Mouse (Mus musculus): ENCODE results near the gene Slc25a21. TPM values are rescaled to one million over a fixed set of nuclear protein-coding genes. Genes with fewer than 3 reads are reported as not detected.
"Not testable (repeated sequence)": the region's sequence is repeated elsewhere in the genome, so short reads cannot be mapped to it uniquely, and the experiment has no call there.

The Slc25a21 gene
- polyA plus RNA-seq (2015; fragmentation: Nextera tagmentation; extraction: Ambion mirVana): 0.22 and 0.27 TPM in 2 replicates

DNA sequence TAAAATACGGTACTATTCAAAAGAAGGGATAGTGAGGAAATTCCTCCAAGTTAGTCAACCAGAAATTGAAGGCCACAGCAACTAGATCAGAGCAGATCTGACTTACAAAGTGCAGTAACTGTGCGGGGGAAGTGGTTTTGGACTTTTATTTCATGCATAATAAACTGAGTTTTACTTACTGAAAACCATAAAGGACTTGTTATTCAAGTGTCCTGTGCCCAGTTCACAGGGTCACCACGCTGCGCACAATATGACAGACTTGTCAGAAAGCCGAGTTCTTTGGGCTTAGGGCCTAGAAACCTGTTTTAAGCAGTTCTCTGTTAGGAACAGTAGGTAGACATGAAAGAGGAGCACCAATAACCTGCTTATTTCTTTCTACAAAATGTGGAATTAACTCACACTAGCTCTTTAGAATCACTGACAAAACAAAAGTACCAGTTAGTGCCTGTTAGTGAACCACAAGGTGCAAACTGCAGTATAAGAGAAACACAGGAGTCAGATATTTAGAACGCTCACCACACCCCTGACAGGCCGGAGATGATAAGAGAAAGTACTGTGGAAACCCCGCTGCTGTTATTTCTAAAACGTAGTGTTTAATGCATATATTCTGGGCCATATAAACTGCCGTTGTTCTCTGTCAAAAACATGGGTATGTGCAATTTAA, at the start of gene Slc25a21:
Slc25a21 (minus strand) TSS at position 110 of the 664 bp plus-strand sequence.
- H3K4me3 ChIP-seq: peak within 1 kb of the TSS; percentile 44
- no peak for ATAC-seq (ENCODE audit: low FRiP score)
- 46% methylated on average over 10 of the region's 10 CpGs for WGBS
- peaks cover 11% of the 10 kb centered on the region for H3K4me1 ChIP-seq (replicated peaks)
- no peak within 1 kb of the TSS for H3K27ac ChIP-seq
- peak within 1 kb of the TSS; percentile 63 for H3K9ac ChIP-seq
- H3K9me3 ChIP-seq: no peaks in the 10 kb centered on the region
- peak within 1 kb of the TSS; percentile 74 for H3K4me2 ChIP-seq
- no peaks in the 10 kb centered on the region for H3K36me3 ChIP-seq
- H3K27me3 ChIP-seq: peaks cover 27% of the 10 kb centered on the region

DNA sequence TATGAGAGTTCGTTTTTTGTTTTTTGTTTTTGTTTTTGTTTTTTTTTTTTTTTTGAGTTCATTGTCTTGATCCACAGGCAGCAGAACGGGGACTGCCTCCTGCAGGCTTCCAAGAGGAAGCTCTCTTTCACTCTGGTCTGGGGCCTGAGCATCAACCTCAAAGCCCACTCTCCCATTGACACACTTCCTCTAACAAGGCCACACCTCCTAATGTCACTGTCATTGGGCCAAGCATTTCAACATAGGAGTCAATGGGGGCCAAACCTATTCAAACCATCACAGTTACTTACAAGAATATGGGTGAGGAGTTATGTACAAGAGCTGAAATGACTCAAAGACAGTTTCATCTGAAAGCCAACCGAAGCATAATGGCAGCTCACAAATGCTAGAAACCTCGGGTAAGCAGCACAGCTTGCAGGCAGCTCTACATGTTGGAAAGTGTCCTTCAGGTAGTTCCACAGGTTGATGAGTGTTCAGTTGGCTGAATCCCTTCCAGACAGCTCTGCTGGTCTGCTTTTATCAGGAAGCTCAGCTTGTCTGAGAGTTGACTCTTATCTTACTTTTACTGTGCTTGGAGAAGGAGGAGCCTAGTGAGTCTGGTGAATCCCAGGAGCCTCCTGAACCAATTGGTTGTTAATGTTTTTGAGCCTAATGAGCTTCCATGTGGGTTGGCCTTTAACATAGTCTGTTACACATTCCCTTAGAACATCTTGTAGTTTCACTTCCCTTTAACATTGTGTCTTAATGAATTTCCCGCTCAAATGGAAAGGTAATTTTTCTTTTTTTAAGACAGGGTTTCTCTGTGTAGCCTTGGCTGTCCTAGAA, 46.6 kb upstream of the Slc25a21 start:
- no peaks in the 10 kb centered on the region for H3K27me3 ChIP-seq

DNA sequence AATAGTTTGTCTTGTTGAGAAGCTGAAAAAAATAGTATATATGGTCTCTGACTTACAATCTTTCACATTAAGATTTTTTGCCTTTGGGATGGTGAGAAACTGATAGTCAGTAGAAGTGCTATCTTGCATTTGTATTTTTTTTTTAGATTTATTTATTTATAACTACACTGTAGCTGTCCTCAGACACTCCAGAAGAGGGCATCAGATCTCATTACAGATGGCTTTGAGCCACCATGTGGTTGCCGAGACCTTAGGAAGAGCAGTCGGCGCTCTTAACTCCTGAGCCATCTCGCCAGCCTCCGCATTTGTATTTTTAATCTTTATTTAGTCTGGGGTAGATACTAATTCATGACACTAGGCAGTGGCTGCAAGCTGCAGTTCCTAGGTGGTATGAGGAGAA, 36.1 kb upstream of the Slc25a21 start:
- 88% methylated on average over 5 of the region's 5 CpGs for WGBS
- no peak overlapping the region for H3K4me2 ChIP-seq
- peaks cover 7% of the 10 kb centered on the region for H3K4me1 ChIP-seq (replicated peaks)
- H3K36me3 ChIP-seq: peaks cover 4% of the 10 kb centered on the region
- no peak overlapping the region for H3K27ac ChIP-seq
- ATAC-seq (ENCODE audit: low FRiP score): no peak
- no peaks in the 10 kb centered on the region for H3K27me3 ChIP-seq
- H3K9ac ChIP-seq: no peak overlapping the region
- H3K9me3 ChIP-seq: no peaks in the 10 kb centered on the region
- H3K4me3 ChIP-seq: no peak overlapping the region

More for the DNA sequence above, 46.6 kb upstream of the Slc25a21 start:
- H3K9ac ChIP-seq: no peak overlapping the region
- no peaks in the 10 kb centered on the region for H3K9me3 ChIP-seq
- no peak overlapping the region for H3K27ac ChIP-seq
- 91% methylated on average over 5 of the region's 5 CpGs for WGBS
- peaks cover 25% of the 10 kb centered on the region for H3K36me3 ChIP-seq
- H3K4me3 ChIP-seq: no peak overlapping the region
- H3K4me1 ChIP-seq (replicated peaks): no peaks in the 10 kb centered on the region
- no peak for ATAC-seq (ENCODE audit: low FRiP score)
- no peak overlapping the region for H3K4me2 ChIP-seq

DNA sequence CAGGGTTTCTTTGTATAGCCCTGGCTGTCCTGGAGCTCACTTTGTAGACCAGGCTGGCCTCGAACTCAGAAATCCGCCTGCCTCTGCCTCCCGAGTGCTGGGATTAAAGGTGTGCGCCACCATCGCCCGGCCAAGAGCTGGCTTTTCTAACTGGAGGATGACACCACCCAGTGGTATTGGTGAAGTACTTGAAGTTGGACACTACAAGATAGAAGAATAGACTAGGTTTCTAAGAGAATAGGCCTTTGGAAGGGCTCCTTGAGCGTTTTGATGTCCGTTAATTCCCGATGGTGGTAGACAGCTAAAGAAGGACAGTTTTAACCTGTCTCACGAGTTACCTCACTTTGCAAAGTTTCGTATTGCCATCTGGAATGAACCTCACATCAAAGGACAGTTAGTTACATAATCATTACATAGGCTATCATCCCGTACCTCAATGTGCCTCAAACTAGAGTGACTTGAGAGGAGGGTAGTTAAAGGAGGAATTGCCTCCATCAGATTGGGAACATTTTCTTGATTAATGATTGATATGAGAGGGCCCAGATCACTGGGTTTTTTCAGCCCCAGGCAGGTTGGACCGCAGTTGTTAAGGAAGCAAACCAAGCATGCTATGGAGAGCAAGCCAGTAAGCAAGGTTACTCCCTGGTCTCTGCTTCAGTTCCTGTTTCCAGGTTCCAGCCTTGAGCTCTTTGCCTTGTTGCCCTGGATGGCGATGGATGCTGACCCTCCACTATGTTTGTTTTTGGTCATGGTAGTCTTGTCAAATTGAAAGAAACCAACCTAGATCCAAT, 34.0 kb upstream of the Slc25a21 start:
- ATAC-seq (ENCODE audit: low FRiP score): no peak
- H3K9ac ChIP-seq: peak overlapping the region; percentile 80; the same call in 1 of the 2 replicates
- H3K4me1 ChIP-seq (replicated peaks): peaks cover 7% of the 10 kb centered on the region
- no peak overlapping the region for H3K27ac ChIP-seq
- no peaks in the 10 kb centered on the region for H3K36me3 ChIP-seq
- H3K4me3 ChIP-seq: peak overlapping the region; percentile 73
- no peaks in the 10 kb centered on the region for H3K9me3 ChIP-seq
- peak overlapping the region; percentile 55 for H3K4me2 ChIP-seq
- H3K27me3 ChIP-seq: no peaks in the 10 kb centered on the region
- 75% methylated on average over 14 of the region's 14 CpGs for whole genome bisulfite sequencing

DNA sequence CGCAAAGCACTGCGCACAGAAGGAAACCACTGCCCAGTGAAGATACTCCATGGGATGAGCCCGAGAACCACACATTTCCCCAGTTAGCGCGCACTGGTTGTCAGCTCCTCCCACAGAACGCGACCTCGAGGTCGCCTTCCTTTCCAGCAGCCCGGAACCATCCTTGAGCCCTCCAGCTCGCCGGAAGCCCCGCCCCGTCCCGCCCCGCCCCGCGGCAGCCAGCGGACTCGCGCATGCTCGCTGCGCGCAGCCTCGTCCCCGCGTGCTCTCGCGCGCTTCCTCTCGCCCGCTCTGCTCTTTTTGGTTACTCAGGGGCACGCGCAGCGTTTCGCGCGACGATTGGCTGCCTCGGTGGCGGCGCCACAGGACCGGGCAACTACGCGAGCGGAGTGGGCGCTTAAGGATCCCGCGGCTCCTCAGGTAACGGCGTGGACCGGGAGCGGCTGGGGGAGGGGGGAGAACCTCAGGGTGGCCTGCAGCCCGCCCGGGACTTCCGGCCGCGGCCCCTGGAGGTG, 33.0 kb upstream of the Slc25a21 start, which contains the start of the genes Prps1l3 and Mipol1:
Prps1l3 (plus strand) TSS at position 221 of the 515 bp plus-strand sequence.
Mipol1 (plus strand) TSS at position 236 of the 515 bp plus-strand sequence.
- Histone ChIP-seq H3K9me3 (no peaks in the 10 kb centered on the region), H3K4me1 (replicated peaks) (peaks cover 7% of the 10 kb centered on the region), H3K27me3 (no peaks in the 10 kb centered on the region), H3K4me3 (peak within 1 kb of the TSS; percentile 73), H3K36me3 (no peaks in the 10 kb centered on the region), H3K9ac (peak within 1 kb of the TSS; percentile 80), H3K27ac (peak within 1 kb of the TSS; percentile 86), H3K4me2 (peak within 1 kb of the TSS; percentile 55)
- ATAC-seq (ENCODE audit: low FRiP score): peak; percentile 98
- WGBS: under 1% methylated on average over 57 of the region's 58 CpGs

DNA sequence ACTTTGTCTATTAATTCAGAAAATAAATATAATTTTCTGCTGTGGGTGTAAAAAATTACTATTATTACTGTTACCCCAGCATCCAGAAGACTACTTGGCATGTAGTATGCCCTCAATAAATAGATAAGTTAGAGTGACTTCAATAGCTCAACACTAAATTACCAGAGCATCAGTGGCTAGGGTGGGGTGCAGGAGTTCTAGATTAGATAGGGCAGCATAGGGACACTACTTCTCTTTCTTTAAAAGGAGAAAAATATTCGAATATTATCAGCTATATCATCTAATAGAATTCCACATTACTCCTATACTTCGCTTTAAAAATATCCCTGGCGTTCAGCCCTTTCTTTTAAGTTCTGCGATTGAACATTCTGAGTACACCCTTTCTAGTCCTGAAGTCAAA, 32.4 kb upstream of the Slc25a21 start:
- peak; percentile 2; the same call in 1 of the 2 replicates for ATAC-seq (ENCODE audit: low FRiP score)
- Histone ChIP-seq H3K4me2 (peak overlapping the region; percentile 55), H3K27ac (peak overlapping the region; percentile 86), H3K4me1 (replicated peaks) (peaks cover 7% of the 10 kb centered on the region), H3K36me3 (no peaks in the 10 kb centered on the region), H3K4me3 (peak overlapping the region; percentile 73), H3K9me3 (no peaks in the 10 kb centered on the region), H3K27me3 (no peaks in the 10 kb centered on the region), H3K9ac (peak overlapping the region; percentile 80)
- 33% methylated on average over 4 of the region's 4 CpGs for WGBS

DNA sequence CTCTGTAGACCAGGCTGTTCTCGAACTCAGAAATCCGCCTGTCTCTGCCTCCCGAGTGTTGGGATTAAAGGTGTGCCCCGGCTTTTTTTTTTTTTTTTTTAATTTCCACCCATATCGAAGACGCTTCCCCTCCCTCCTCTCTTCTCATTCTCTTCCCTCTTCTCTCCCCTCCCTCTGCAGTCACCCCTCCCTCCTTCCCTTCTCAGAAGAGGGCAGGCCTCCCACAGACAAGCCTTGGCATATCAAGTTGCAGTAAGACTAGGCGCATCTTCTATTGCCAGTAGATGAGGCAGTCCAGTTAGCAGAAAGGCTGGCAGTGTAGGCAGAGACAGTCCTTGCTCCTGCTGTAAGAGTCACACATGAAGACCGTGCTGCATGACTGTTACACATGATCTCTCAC, 30.5 kb upstream of the Slc25a21 start:
- H3K9ac ChIP-seq: no peak overlapping the region
- H3K4me2 ChIP-seq: no peak overlapping the region
- H3K9me3 ChIP-seq: no peaks in the 10 kb centered on the region
- H3K4me3 ChIP-seq: no peak overlapping the region
- H3K27me3 ChIP-seq: no peaks in the 10 kb centered on the region
- H3K27ac ChIP-seq: no peak overlapping the region
- no peak for ATAC-seq (ENCODE audit: low FRiP score)
- peaks cover 7% of the 10 kb centered on the region for H3K4me1 ChIP-seq (replicated peaks)
- H3K36me3 ChIP-seq: no peaks in the 10 kb centered on the region
- WGBS: 77% methylated on average over 4 of the region's 8 CpGs

DNA sequence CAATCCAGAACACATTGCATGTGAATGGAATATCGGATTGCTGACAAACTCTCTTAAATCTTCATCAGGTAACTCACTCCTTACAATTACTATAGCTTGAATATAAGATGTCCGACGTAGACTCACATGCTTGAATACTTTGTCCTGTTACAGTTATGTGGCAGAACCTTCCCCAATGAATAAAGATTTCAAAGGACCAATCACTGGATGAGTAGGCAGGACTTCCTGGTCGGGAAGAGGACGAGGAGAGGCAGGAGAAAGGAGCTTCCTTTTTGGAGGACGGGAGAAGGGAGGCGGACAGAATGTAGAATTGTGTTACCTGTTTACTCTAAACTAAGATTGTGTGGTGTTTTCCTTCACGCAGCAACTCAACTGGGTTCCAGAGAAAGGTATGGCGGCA, 29.1 kb upstream of the Slc25a21 start:
- ATAC-seq (ENCODE audit: low FRiP score): no peak
- no peak overlapping the region for H3K9ac ChIP-seq
- H3K27me3 ChIP-seq: no peaks in the 10 kb centered on the region
- no peaks in the 10 kb centered on the region for H3K9me3 ChIP-seq
- H3K4me2 ChIP-seq: no peak overlapping the region
- peaks cover 4% of the 10 kb centered on the region for H3K4me1 ChIP-seq (replicated peaks)
- no peak overlapping the region for H3K27ac ChIP-seq
- no peaks in the 10 kb centered on the region for H3K36me3 ChIP-seq
- H3K4me3 ChIP-seq: no peak overlapping the region
- 92% methylated on average over 9 of the region's 9 CpGs for WGBS

DNA sequence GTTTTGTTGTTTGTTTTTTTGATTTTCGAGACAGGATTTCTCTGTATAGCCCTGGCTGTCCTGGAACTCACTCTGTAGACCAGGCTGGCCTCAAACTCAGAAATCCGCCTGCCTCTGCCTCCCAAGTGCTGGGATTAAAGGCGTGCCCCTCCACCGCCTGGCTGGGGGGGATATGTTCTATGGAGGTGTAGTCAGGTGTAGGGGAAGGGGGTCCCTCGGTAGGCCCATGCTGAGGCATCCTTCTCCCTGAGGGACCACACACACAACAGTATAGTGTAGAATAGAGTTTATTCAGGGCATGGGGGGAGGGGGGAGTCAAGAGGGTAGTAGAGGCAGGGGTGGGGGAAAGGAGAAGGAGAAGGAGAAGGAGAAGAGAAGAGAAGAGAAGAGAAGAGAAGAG, 15.2 kb upstream of the Slc25a21 start:
- H3K4me1 ChIP-seq (replicated peaks); H3K9ac ChIP-seq; H3K4me3 ChIP-seq; H3K9me3 ChIP-seq; ATAC-seq (ENCODE audit: low FRiP score); H3K4me2 ChIP-seq; H3K27ac ChIP-seq; H3K36me3 ChIP-seq; H3K27me3 ChIP-seq: not testable (repeated sequence)
- WGBS: 78% methylated on average over 5 of the region's 5 CpGs

DNA sequence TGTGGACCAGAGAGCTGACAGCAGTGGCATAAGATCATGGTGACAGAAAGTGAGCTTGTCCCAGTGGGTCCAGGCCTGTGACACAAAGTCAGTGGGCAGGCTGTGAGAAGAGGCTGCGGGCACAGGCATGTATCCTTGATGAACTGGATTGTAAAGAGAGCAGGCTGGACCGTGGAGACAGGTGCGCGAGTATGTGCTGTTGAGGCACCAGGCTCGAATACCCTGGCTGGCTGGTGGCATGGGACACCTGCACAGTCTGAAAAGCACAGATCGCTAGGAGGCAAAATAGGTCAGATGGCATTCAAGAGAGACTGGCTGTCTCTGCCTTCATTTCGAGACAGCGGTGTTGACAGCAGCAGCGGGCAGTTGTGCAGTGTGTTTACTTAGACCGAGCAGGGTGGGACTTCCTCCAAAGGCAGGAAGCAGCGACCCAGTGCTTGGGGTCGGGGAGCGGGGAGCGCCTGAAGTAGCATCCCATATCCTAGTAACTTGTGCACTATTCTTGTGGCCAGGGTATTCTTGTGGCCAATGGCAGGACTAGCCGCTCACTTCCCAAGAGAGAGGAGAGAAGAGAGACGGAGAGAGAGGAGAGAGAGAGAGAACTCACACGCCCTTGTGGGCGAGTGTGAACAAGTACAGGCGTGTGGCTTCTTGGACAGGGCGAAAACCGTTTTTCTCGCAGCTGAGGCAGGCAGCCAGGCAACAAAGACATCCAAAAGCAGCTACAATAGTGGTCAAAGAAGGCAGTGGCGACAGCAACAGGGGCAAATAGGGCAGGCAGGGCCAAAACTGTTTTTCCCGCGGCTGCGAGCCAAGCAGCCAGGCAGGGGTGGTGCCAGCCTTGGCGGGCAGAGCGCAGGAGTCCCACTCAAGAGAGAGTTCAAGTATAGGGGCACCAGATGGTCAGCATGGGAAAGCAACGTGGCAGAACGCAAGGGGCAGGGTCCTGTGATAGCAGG, 14.4 kb upstream of the Slc25a21 start:
- no peaks in the 10 kb centered on the region for H3K36me3 ChIP-seq

DNA sequence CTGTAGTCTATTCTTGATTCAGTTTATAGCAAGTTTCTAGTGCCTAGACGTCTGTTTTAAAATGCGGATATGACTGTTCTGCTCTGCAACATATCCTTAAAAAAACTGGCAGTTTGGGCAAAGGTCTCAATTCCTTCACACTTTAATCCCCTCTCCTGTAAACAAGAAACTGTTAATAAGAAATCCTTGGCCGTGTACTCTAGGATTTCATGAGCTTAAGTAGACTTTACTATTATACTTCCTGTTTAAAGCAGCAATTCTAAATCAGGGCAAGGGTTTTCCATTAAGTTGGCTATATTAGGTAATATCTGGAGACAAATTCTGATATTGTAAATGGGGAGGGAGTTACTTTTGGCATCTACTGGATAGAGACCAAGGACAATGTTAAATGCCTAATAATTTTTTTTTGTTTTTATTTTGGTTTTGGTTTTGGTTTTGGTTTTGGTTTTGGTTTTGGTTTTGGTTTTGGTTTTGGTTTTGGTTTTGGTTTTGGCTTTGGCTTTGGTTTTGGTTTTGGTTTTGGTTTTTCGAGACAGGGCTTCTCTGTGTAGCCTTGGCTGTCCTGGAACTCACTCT, 7.1 kb upstream of the Slc25a21 start:
- 93% methylated on average over 4 of the region's 4 CpGs for WGBS
- Histone ChIP-seq H3K9ac (no peak overlapping the region), H3K27me3 (no peaks in the 10 kb centered on the region), H3K4me2 (no peak overlapping the region), H3K9me3 (no peaks in the 10 kb centered on the region), H3K4me1 (replicated peaks) (no peaks in the 10 kb centered on the region), H3K27ac (no peak overlapping the region), H3K36me3 (no peaks in the 10 kb centered on the region), H3K4me3 (no peak overlapping the region)
- ATAC-seq (ENCODE audit: low FRiP score): no peak

More for the DNA sequence above, 14.4 kb upstream of the Slc25a21 start:
- Histone ChIP-seq H3K9ac (peak overlapping the region; percentile 72), H3K9me3 (no peaks in the 10 kb centered on the region), H3K27me3 (no peaks in the 10 kb centered on the region), H3K4me2 (peak overlapping the region; percentile 79), H3K4me3 (peak overlapping the region; percentile 51), H3K4me1 (replicated peaks) (peaks cover 5% of the 10 kb centered on the region; the same call in 1 of the 2 replicates), H3K27ac (peak overlapping the region; percentile 44; the same call in 1 of the 2 replicates)
- peak; percentile 87 for ATAC-seq (ENCODE audit: low FRiP score)
- 9% methylated on average over 30 of the region's 30 CpGs for WGBS
